Mouse (Mus musculus) thymus, adult 2 months (tissue): ENCODE results near the gene Adam25.
"Not testable (repeated sequence)": the region's sequence is repeated elsewhere in the genome, so short reads cannot be mapped to it uniquely, and the experiment has no call there.

Source experiments
- CTCF ChIP-seq: fragments of 200-500 bp; IDR thresholded peaks from 2 replicates; pipeline ENCODE4 v1.5.1; 2012; ENCODE audit warnings: mild to moderate bottlenecking, control low read depth, low read length, moderate library complexity, borderline replicate concordance; ENCODE audit not compliant: control insufficient read depth, poor library complexity, insufficient read depth; ENCODE audit errors: extremely low read depth
- POLR2A ChIP-seq: fragments of 200-500 bp; IDR thresholded peaks from 2 replicates; pipeline ENCODE4 v1.6.1; 2012; ENCODE audit warnings: mild to moderate bottlenecking, low read length, control low read depth, moderate library complexity; ENCODE audit not compliant: control insufficient read depth, poor library complexity, insufficient read depth; ENCODE audit errors: extremely low read depth

- TF ChIP-seq CTCF, POLR2A: not testable (repeated sequence)
Observed at GRCm38 (mm10) chr8:40792973-40793372, 41.0 kb downstream of the Adam25 start, which contains the start of gene Adam20.
